Mouse (Mus musculus): ENCODE data around the gene Dusp27.
"Not testable (repeated sequence)": the region's sequence is repeated elsewhere in the genome, so short reads cannot be mapped to it uniquely, and the experiment has no call there.

Dusp27 gene

DNA sequence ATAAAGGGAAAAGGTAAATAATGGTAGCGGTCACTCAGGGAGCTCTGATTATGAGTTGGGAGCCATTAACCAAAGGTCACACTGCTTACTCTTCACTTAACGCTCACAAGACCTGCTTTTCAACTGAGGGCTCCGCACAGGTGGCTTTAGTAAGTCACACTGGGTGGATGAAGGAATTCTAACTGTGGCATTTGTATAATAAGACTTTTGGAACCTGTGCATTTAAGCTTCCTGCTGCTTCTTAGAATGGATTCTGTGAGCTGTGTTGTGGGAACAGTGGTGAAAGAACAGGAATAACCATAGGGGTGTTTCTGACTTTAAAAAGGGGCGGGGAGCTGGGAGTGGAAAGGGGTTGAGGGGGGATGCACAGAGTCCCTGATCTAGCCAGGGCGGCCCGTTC is 14.6 kb upstream of the Dusp27 start:
- no peak for DNase-seq (ENCODE audit: low spot score in 2 of 2)

DNA sequence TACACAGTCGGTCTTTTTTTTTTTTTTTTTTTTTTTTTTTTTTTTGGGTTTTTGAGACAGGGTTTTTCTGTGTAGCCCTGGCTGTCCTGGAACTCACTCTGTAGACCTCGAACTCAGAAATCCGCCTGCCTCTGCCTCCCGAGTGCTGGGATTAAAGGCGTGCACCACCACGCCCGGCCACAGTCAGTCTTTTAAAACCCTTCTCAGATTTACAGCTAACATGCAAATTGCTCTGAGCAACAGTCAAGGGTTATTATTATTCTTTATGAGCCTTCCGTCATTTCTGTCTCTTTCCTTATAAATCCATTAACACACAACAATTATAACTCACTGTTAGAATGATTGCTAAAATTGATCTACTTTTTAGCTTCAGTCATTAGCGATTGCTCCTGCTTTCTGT is 14.1 kb upstream of the Dusp27 start:
- not testable (repeated sequence) for DNase-seq (ENCODE audit: low spot score in 2 of 2)

DNA sequence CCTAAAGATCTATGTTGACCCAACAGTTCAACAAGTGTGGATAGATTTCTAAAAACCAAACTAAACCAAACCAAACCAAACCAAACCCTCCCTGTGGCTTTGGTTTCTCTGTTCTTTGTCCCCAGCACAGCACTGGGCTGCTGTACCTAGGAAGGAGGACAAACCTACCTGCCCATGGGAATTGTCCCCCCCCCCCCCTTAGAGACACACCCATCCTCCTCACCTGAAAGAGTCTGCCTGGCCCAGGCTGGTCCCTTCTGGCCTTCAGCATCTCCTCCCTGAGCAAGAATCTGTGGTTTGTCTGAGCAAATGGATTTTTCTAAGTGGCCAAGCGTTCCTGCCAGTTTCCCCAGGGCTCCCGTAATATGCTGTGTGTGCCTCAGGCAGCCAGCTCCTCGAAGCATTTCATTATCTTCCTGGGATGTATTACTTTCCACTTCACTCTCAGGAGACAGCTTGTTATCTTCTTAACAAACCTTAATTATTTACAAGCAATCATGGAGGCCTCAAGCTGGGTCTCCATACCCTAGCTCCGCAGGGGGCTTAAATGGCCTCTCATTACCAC is 12.0 kb upstream of the Dusp27 start:
- no peak for DNase-seq (ENCODE audit: low spot score in 2 of 2)

DNA sequence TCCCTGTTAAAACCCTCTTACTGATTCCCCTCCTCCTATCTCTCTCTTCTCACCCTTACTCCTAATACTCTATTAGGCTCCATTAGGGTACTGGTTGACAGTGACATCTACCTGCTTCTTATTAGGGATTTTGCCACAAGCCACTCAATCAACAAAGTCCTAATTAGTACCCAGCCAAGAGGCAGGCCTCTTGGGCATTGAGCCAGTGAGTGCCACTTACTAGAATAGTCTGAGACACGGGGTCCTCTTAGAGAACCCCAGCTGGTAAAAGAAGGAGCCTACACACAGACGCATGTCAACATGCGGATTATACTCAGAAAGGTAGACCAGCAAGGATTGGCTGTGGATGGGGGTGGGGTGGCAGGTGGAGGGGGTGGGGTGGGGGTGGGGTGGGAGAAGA is 11.4 kb upstream of the Dusp27 start:
- DNase-seq (ENCODE audit: low spot score in 2 of 2): no peak

DNA sequence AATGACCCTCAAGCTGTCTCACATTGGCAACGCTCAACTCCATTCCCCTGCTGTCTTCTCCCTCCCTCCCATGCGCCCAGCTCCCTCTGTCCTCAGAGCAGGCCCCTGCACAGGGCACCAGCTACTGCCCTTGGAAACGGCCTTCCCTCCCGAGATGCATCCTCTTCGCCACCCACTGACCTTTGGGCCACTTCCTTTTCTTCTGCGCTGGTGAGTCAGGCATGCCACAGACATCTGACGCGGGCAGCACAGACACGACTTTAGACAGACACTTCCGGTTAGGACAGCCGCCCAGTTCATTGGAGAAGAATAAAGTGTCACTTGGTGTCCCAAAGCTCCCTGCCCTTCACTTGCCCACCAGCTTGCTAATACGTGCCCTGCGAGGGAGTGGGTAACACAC is 10.4 kb upstream of the Dusp27 start:
- no peak for DNase-seq (ENCODE audit: low spot score in 2 of 2)

DNA sequence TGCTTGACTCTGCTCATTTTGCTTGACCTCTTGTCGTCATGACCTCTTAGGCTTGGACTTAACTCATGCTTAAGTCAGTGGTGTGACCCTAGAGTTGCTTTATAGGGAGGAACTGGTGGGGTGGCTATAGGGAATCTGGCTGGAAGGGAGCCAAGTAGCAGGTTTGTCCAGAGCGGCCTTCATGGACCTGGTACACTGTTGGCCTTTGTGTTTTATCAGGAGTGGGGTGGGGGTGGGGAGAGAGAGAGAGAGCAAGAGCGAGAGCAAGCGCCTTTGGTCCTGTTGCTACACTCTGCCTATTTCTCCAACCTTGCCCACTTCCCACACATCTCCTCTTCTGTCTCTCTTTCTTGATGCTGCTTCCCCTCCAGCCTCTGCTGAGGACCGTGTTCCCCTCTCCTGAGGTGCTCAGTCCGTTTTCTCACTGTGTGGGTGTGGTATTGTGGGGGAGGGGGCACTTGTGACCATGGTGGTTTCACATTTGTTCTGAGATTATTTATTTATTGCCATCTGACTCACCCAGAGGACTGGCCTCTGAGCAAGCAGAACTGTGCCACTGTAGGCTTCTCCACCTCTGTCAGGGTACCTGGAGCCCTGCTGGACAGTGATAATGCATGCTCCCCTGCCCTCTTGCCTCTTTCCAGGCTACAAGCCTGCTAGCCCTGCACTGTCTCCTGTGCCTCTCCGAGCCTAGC is 9.7 kb upstream of the Dusp27 start:
- DNase-seq (ENCODE audit: low spot score in 2 of 2): no peak

DNA sequence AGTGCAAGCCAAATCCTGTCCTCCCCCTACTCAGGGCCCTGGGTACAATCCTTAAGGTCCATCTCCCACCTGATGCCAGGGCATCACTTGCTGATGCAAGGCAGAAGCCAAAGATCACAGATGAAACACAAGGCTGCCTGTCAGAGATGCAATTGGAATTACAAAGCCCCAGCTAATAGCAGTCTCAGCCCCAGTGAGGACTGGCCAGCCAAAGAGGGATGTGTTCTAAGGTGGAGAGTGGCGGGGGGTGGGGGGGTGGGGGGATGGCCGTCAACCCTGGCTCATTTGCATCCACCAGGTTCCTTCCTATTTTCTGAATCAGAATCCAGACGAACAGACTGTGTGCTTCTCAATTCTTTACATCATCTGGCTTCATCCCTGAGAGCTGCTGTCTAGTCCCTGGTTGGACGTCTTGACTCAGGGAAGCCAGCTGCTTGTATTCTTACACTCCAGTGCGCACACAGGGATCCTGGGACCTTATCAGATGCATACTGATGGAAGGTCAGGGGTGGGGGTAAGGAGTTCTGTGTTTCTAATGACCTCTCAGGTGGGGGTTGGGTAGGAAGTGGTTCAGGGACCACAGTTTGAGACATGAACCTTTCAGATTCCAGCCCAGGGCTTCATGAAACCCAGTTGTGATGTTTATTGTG is 7.5 kb upstream of the Dusp27 start:
- no peak for DNase-seq (ENCODE audit: low spot score in 2 of 2)

DNA sequence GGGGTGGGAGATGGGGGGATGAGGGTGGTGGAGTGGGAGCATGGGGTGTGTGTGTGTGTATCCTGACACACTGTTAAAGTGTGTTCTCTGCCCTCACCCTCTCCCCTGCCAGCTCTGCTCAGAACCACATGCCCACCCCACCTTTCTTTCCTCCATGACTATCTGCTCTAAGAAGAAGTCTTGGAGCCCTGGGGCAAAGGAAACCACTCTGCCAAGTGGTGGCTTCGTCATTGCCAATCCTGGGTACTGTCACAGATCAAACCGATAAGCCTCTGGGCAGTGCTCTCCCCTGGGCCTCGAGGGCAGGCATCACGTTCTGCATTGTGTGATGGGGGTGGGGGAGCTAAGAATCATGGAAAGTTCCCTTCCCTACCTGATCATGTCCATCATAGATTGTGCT is 4.6 kb upstream of the Dusp27 start:
- no peak for DNase-seq (ENCODE audit: low spot score in 2 of 2)

DNA sequence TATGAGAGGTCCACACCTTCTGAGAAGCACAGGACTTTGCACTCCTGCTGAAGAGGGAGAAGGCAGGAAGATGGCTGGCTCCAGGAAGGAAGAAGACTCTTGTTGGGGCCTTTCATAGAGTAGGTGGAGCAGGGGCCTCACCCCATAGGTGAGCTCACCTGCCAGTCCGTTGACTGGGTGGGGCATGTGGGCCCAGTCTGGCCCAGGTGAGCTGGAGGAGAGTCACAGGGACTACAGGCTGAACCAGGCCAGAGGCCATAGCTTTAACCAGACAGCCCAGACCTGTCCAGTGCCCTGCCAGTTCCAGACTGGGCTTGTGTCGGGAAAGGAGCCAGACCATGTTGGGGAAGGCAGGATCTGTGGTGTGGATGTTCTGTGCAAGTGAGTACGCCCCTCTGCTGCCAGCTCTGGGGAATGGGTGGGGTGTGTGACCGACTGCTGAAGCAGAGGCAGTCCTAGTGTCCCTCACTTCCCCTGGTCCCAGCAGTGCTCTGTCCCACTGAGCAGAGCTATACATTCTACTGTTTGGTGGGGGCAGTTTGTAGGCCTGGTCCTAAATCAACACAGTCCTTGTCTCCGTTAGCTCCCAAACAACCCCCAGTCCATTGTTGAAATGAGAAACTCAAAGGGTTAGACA is 2.6 kb upstream of the Dusp27 start, which contains the start of gene Gpa33:
Gene Gpa33 (plus strand): TSS at position 15 of the 637 bp plus-strand sequence.
- DNase-seq (ENCODE audit: low spot score in 2 of 2): no peak

DNA sequence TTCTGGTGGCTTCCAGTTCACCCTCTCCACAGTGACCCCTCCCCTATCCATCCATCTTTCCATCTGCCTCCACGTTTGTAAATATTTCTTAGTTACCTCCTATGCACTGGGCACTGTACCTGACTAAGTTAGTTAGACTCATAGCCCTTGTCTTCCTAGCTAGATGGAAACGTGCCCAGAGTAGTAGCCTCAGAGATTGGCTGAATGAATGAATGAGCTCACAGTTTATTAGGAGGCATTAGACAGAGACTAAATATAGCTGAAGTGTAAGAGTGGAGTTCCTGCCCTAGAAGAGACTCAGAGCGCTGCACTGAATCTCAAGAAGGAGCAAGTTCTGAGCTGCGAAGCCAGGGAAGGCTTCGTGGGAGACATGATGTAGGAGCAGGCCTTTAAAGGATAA is 829 bp upstream of the Dusp27 start:
- DNase-seq (ENCODE audit: low spot score in 2 of 2): no peak

DNA sequence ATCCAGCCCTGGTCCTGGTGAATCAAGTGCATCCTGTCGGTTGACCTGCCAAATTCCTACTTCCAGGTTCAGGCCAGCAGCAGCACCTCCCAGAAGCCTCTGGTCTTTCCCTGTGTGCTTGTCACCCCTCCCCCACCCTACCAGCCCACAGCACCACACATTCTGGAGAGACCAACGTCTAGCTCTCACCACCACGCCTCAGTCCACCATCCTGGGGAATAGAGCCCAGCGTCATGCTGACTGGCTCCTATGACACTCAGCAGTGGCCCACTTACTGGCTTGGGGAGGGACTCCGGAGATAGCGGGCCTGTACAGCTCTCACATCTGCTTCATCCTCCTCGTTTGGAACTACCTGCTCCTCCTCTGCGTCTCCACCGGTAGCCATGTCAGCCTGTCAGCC is 927 bp downstream of the Dusp27 start:
- DNase-seq (ENCODE audit: low spot score in 2 of 2): no peak

DNA sequence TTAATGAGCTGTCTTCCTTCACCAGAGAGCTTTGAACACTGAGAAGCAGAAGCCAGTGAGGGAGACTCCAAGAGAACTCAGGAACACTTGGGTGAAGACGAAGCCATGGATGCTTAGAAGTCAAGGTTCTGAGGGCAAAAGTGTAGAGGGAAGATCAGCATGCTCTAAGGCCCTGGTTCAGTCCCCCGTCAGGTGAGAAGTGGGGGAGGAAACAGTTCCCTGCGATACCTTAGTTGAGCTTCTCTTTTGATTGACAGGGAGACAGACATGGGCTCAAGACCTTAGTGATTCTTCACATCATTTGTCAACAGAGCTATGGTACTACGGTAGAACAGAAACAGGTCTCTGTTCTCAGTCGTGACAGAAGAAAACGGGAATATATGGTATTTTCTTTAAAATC is 1.4 kb downstream of the Dusp27 start:
- no peak for DNase-seq (ENCODE audit: low spot score in 2 of 2)

DNA sequence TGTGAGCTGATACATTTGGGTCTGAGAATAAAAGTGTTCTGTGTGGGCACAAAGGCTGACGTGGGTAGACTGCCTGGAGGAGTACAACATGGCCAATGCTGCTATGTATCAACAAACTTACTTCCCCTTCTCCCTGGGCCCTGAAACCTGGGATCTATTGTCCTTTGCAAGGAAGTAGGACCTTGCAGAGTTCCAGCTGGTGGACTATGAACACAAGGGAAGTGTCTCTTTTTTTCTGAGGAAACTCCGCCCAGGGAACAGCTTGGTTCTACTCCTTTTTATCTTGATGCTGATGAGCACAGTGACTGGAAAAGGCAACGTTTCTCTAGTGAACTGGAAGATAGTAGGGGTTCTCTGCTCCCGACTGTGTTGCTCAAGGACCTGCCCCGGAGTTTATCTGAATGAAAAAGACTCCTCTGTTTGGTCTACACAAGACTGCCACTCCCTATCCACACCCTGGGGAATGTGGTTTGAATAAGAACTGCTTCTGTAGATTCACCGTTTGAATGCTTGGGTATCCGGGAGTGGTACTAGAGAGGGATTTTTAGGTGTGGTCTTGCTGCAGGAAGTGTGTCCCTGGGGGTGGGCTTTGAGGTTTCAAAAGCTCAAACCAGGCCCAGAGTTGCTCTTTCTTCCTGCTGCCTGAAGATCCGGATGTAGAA is 2.7 kb downstream of the Dusp27 start:
- DNase-seq (ENCODE audit: low spot score in 2 of 2): no peak

DNA sequence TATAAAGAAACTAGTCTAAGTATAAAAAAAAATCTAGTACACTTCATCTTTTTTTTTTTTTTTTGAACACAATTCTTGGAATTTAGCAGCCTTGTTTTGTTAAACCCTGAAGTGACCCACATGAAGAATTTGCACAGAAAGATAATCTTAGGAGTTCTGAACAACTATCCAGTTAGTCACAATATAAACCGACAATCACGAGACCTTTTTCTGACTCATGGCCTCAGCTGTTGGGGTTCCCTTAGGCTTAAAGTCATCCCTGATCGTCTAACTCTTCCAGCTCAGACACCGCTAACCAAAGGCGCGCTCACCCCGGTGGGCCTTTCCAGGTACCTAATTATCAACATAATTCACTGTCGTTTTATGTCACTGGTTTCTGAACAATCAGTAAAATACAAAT is 4.0 kb downstream of the Dusp27 start:
- DNase-seq (ENCODE audit: low spot score in 2 of 2): no peak

DNA sequence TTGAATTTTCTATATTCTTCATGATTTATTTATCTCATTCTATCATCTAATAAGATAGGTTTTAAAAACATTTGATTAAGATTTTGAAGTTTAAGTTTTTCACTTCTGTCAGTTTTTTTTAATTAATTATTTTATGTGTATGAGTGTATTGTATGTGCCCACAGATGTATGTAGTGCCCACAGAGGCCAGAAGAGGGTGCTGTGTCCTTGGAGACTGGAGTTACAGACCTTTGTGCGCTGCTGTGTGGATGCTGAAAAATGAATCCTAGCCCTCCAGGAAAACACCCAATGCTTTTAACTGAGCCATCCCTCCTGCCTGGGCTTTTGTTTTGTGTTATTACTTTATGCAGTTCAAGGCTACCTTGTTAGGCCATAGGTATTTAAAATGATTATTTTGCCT is 4.7 kb downstream of the Dusp27 start:
- DNase-seq (ENCODE audit: low spot score in 2 of 2): no peak

DNA sequence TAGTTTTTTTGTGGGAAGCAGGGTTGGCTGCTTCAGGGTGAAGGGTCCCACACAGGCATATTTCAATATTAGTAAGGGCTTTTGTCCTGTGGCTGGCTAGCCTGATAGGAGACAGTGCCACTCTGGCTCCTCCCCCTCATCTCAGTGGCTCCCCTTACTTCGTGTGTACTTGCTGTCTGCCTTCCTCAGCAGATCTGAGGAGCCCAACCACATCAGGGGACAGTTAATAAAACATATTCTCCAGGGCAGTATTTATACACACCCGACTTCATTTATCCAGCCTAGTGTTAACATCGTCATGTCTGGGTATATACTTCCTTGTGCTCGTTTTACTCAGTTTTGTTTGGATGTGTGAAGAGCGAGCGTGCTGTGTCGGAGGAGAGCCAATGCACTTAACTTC is 5.6 kb downstream of the Dusp27 start:
- DNase-seq (ENCODE audit: low spot score in 2 of 2): no peak

DNA sequence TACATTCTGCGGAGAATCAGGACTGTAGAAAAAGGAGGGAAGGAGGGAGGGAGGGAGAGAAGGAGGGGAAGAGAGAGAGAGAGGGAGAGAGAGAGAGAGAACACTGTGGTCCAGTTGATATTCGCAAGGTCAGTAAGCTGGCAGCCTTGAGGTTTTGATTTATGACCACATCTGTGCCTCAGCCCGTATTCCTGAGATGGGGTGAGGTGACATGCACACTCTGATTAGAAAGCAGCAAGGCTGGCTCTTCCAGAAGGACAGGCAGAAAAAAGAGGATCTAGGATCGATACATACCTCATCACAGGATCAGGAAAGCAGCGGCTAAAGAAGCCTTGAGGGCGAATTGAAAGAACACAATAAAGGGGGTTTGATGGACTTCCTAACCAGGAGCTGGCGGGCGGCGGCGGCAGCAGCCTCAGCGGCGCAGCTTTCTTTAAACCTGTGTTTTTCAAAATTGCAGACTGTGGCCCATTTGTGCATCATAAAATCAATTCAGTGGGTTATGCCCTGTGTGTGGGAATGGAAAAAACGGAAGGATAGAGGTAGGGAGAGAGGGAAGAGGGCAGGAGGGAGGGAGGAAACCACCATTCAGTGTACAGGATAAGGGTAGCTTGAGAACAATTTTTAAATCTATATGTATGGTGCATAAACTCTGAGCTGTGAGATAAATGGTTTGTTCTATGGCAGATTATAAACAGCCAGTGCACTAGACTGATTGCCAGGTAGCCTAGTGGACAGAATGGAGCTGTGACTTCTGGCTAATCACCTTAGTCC is 9.7 kb downstream of the Dusp27 start:
- DNase-seq (ENCODE audit: low spot score in 2 of 2): no peak

DNA sequence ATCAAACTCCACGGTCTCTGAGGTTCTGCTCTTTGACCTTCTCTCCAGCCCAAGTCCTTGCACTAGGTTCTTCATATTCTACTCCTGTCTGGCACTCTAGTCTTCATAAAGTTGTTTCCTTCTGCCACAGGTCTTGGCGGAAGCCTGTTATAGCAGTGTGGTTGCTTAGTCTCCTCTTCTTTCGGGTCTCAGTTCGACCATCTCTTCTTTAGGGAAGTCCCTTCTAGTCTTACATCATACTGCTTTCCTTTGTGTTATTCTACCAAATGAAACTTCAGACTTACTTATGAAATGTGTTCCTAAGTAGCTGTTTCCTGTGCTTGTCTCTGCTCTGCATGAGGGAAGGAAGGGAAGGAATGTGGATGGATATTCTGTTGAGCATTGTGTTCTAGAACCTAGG is 12.0 kb downstream of the Dusp27 start:
- no peak for DNase-seq (ENCODE audit: low spot score in 2 of 2)

DNA sequence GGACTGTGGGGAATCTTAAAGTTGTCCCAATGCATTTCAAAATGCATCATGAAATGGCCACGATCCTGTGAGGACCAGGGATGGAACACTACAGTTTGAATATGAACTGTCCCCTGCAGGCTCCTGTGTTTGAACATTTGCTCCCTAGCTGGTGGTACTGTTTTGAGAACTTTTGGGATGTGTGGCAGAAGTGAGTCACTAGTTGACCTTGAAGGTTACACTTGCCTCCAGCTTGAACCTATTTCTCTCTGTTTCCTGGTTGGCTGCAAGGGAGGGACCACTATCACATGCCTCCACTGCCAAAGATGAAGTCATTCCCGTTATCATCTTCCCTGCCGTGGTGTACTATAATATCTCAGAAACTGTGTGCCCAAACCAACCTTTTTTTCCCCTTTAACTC is 12.7 kb downstream of the Dusp27 start:
- no peak for DNase-seq (ENCODE audit: low spot score in 2 of 2)

DNA sequence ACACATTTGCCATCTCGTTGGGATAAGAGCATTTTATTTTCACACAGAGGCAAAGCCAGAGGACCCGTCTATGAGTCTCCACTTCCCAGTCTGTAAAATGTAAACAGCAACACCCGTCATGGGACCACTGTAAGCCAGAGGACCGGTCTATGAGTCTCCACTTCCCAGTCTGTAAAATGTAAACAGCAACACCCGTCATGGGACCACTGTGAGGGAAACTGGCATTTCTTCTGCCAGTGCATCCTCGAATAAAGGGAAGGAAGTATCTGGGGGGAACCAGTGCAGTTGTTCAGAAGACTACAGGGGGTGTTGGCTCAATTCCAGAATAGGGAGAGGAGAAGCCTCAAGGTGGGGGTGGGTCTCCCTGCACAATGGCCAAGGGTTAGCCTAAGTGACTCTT is 22.3 kb downstream of the Dusp27 start:
- no peak for DNase-seq (ENCODE audit: low spot score in 2 of 2)

DNA sequence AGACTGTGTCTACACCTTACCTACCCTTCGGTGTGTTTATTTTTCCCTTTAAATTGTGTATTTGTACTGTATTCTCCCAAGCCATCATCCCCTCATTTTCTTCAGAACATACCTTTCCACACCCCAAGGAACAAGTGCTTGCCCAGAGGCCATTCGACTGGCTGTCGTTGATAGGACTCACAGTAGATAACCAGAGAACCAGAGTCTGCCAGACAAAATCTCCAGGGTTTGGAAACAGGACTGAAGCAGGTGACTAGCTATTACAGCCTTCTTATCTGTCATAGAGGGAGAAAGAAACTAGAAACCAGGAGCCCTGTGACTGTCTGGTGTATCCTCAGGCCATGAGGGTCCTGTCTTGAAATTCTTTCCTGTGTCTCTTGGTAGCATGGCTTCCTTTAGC is 22.9 kb downstream of the Dusp27 start:
- no peak for DNase-seq (ENCODE audit: low spot score in 2 of 2)
